ENCODE assay signal across 9 mouse cellular contexts in the genomic region with DNA sequence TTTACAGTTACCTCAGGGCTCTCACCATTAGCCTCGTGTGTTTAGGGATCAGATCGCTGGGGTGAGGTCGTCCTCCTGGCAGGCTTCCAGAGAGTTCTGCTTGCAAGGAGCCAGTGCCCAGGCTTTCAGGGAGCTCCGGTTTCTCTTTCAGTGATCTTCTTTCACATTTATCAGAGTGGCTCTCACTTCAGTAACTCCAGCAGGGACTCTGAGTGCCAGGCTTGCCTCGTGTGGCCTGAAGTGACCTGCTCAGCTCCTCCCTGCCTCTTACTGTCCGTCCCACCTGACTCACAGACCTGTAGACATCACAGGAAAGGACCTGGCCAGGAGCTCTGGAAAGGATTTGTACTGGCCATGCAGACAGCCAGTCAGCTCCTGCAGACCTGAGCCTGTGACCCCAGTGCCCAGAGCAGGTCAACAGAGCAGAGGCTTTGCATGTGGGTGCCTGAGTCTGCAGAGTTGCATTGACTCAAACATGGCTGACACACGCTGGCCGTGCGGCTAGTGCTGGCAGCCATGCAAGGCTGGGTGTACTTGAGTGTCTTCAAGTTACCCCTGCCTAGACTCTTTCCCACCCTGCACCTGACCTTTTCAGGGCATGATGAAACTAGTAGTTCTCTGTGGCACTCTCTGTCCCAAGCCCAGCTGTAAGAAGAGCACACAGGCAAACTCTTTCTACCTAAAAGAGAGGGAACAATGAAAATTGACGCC.
DNase-seq lines count a peak whose midpoint lies in the region; ATAC-seq and TF ChIP-seq lines count a peak whose summit lies in the region.
"Had no signal": no experiment of that assay in that cellular context is flagged by ENCODE, and none has a peak within 500 bp of the region (broad histone marks: within the 10 kb centered on the region; RNA-seq: fewer than 3 reads in every experiment).

No protein-coding gene starts in this region.

- H3K9me3 ChIP-seq in heart, embryonic 10.5 days: no peaks in the 10 kb centered on the region
- H3K9me3 ChIP-seq in forebrain, embryonic 14.5 days (replicated peaks; ENCODE audit: control insufficient read depth, low read length): no peaks in the 10 kb centered on the region
- 0 out of 2 replicates have a peak, but pooled peaks cover 2% of the 10 kb centered on the region for H3K9me3 ChIP-seq in liver, postnatal 0 days (ENCODE audit: low read length)
- H3K9me3 ChIP-seq: megakaryocyte, embryonic 14.5 days had no signal

- peaks cover 46% of the 10 kb centered on the region for H3K4me1 ChIP-seq in heart, embryonic 10.5 days
- H3K4me1 ChIP-seq in forebrain, embryonic 14.5 days (ENCODE audit: control insufficient read depth, insufficient read depth, low read length): peaks cover 34% of the 10 kb centered on the region
- peaks cover 42% of the 10 kb centered on the region for H3K4me1 ChIP-seq in liver, postnatal 0 days (ENCODE audit: insufficient read depth)

- H3K27ac ChIP-seq in heart, embryonic 10.5 days: peak overlapping the region; percentile 70
- H3K27ac ChIP-seq in forebrain, embryonic 14.5 days (ENCODE audit: low read depth, low read length): peak overlapping the region; percentile 64; the same call in 1 of the 2 replicates
- peak overlapping the region; percentile 69 for H3K27ac ChIP-seq in liver, postnatal 0 days (ENCODE audit: low read depth)

- H3K4me3 ChIP-seq in heart, embryonic 10.5 days: no peak overlapping the region
- no peak overlapping the region for H3K4me3 ChIP-seq in forebrain, embryonic 14.5 days (ENCODE audit: low read depth, low read length)
- H3K4me3 ChIP-seq in liver, postnatal 0 days (ENCODE audit: low read depth, low read length): no peak overlapping the region
- H3K4me3 ChIP-seq: megakaryocyte, embryonic 14.5 days had no signal

- ATAC-seq in forebrain, embryonic 14.5 days: no peak
- peak; percentile 46; the same call in 1 of the 2 replicates for ATAC-seq in liver, postnatal 0 days

- no peaks in the 10 kb centered on the region for H3K36me3 ChIP-seq in heart, embryonic 10.5 days
- no peaks in the 10 kb centered on the region for H3K36me3 ChIP-seq in forebrain, embryonic 14.5 days (ENCODE audit: control insufficient read depth, insufficient read depth, low read length)
- H3K36me3 ChIP-seq in liver, postnatal 0 days (replicated peaks; ENCODE audit: insufficient read depth, low read length): no peaks in the 10 kb centered on the region; the same call in 1 of the 2 replicates

- no peak for TF ChIP-seq CTCF in liver, postnatal 0 days (IDR thresholded peaks at IDR 0.05; ENCODE audit: low read depth)

- H3K27me3 ChIP-seq in heart, embryonic 10.5 days (ENCODE audit: insufficient read depth, poor library complexity, severe bottlenecking): no peaks in the 10 kb centered on the region
- no peaks in the 10 kb centered on the region for H3K27me3 ChIP-seq in forebrain, embryonic 14.5 days (replicated peaks; ENCODE audit: control insufficient read depth, insufficient read depth, low read length)
- H3K27me3 ChIP-seq in liver, postnatal 0 days (ENCODE audit: insufficient read depth, low read length): no peaks in the 10 kb centered on the region
- H3K27me3 ChIP-seq: megakaryocyte, embryonic 14.5 days had no signal

- 54% methylated on average over 10 of the region's 10 CpGs for WGBS in heart, embryonic 10.5 days
- WGBS in forebrain, embryonic 14.5 days: 45% methylated on average over 10 of the region's 10 CpGs
- 53% methylated on average over 10 of the region's 10 CpGs for WGBS in liver, postnatal 0 days (ENCODE audit: insufficient replicate concordance)

- no peak for DNase-seq in heart, embryonic 10.5 days (ENCODE audit: low spot score)
- no peak for DNase-seq in heart, postnatal 4 days
- DNase-seq in forebrain, embryonic 14.5 days (ENCODE audit: low spot score): peak; percentile 51
- peak; percentile 56 for DNase-seq in kidney, adult 18-20 months
- DNase-seq in liver, postnatal 0 days: no peak
- DNase-seq in yolk sac, embryonic 10.5 days (ENCODE audit: low spot score): peak; percentile 62
- DNase-seq in left cerebral cortex, adult 11 months (ENCODE audit: low spot score): no peak
- DNase-seq in layer of hippocampus, adult 9-10 months (ENCODE audit: low spot score): no peak

- no peak for TF ChIP-seq EP300 in liver, postnatal 0 days (IDR thresholded peaks at IDR 0.05; ENCODE audit: low read depth)

- no peak overlapping the region for H3K4me2 ChIP-seq in forebrain, embryonic 14.5 days (ENCODE audit: low read length)
- no peak overlapping the region for H3K4me2 ChIP-seq in liver, postnatal 0 days (ENCODE audit: low read depth, low read length)

- H3K9ac ChIP-seq in forebrain, embryonic 14.5 days (ENCODE audit: low read length): no peak overlapping the region
- no peak overlapping the region for H3K9ac ChIP-seq in liver, postnatal 0 days (replicated peaks)

Comparison
In these comparisons a context has a peak if more than half of its experiments do, and no peak if none do; other contexts are left out.
1. DNase-seq: peak in forebrain, embryonic 14.5 days (single experiment), kidney, adult 18-20 months (single experiment) and yolk sac, embryonic 10.5 days (single experiment); none in heart, embryonic 10.5 days (single experiment), heart, postnatal 4 days (single experiment), liver, postnatal 0 days (single experiment), left cerebral cortex, adult 11 months (single experiment) and layer of hippocampus, adult 9-10 months (single experiment).
2. Peak in every context shown above with its lines, with median percentiles within 50 percentile points of each other: H3K27ac ChIP-seq.